Mouse (Mus musculus) hindbrain, postnatal 0 days (tissue): ENCODE results near the gene Fxyd5. TPM values are rescaled to one million over a fixed set of nuclear protein-coding genes. Genes with fewer than 3 reads are reported as not detected.

Source experiments
- ATAC-seq: fragments of 200-750 bp; cut with Nextera tagmentation; 2 replicates; pipeline ENCODE4 v1.8.0; 2017; ENCODE audit warnings: mild to moderate bottlenecking, moderate TSS enrichment, moderate library complexity
- DNase-seq: peaks from one replicate; pipeline ENCODE4 v3.0.0-alpha.2; 2015; ENCODE audit warnings: low spot score
- H3K27ac ChIP-seq: fragments of 300-500 bp; sonication (generic); 2 replicates; pipeline ENCODE4 v1.5.1; 2014; ENCODE audit warnings: mild to moderate bottlenecking
- H3K27me3 ChIP-seq: fragments of 300-500 bp; sonication (generic); 2 replicates; pipeline ENCODE4 v1.6.1; 2014; ENCODE audit warnings: low read length, mixed read lengths; ENCODE audit not compliant: insufficient read depth
- H3K36me3 ChIP-seq: fragments of 300-500 bp; sonication (generic); 2 replicates; pipeline ENCODE4 v1.6.1; 2014; ENCODE audit warnings: low read length, mixed read lengths; ENCODE audit not compliant: insufficient read depth
- H3K4me1 ChIP-seq: fragments of 300-500 bp; sonication (generic); 2 replicates; pipeline ENCODE4 v1.6.1; 2014; ENCODE audit warnings: antibody characterized with exemption, low read length, mixed read lengths; ENCODE audit not compliant: insufficient read depth
- H3K4me2 ChIP-seq: fragments of 300-500 bp; sonication (generic); 2 replicates; pipeline ENCODE4 v1.6.1; 2014; ENCODE audit warnings: low read depth, mild to moderate bottlenecking, low read length, moderate library complexity, mixed read lengths
- H3K4me3 ChIP-seq: fragments of 300-500 bp; sonication (generic); 2 replicates; pipeline ENCODE4 v1.5.1; 2014; ENCODE audit warnings: low read length
- H3K9ac ChIP-seq: fragments of 300-500 bp; sonication (generic); replicated peaks from 2 replicates; pipeline ENCODE4 v1.6.1; 2014; ENCODE audit warnings: mild to moderate bottlenecking, low read length, moderate library complexity, mixed read lengths
- H3K9me3 ChIP-seq: fragments of 300-500 bp; sonication (generic); 2 replicates; pipeline ENCODE4 v1.6.1; 2016; ENCODE audit warnings: low read length, mixed read lengths
- CTCF ChIP-seq: IDR thresholded peaks from 2 replicates; pipeline ENCODE4 v1.5.1; 2016; ENCODE audit warnings: antibody characterized with exemption, control low read depth, low read depth
- WGBS: fragments of 180-500 bp; shearing (Covaris S2); extraction: QIAGEN DNeasy Blood & Tissue Kit; methylation state at CpG from one replicate; pipeline ENCODE4 v1.1.7; 2014; 5-methylcytosine and 5-hydroxymethylcytosine counted together
- polyA plus RNA-seq: library from polyadenylated mRNA; unstranded; fragments of >200 nt; fragmentation: Nextera tagmentation; extraction: Ambion mirVana; gene quantifications from 2 replicates; pipeline ENCODE4 v1.2.1, GENCODE M21; 2015
- total RNA-seq: library from RNA; depleted of rRNA; stranded (reverse); fragments of >200 nt; gene quantifications from 2 replicates; pipeline ENCODE4 v1.2.3, GENCODE M21; 2014

Gene Fxyd5
- total and polyA plus RNA-seq, 2 experiments from 2014 or later = 22.1 to 35.3 TPM

- DNase-seq (no peak), ATAC-seq (no peak)
- H3K27ac ChIP-seq = no peak within 1 kb of the TSS
- H3K4me2 ChIP-seq = no peak within 1 kb of the TSS
- H3K4me3 ChIP-seq = no peak within 1 kb of the TSS
- no peaks in the 10 kb centered on the region for H3K9me3 ChIP-seq
- no peaks in the 10 kb centered on the region for H3K36me3 ChIP-seq
- H3K9ac ChIP-seq = no peak within 1 kb of the TSS
- TF ChIP-seq CTCF = no peak
- no peaks in the 10 kb centered on the region for H3K27me3 ChIP-seq
- no peaks in the 10 kb centered on the region for H3K4me1 ChIP-seq
- WGBS = 66% methylated on average over 5 of the region's 5 CpGs
These were observed 34.2 kb upstream of the Fxyd5 start, which contains the start of gene Fxyd3 for GRCm38 (mm10) chr7:31076492-31076891. TSS of gene Fxyd3 (minus strand) at chr7:31076704.

GRCm38 (mm10) chr7:31074713-31075069 is 32.4 kb upstream of the Fxyd5 start:
- ATAC-seq (no peak), DNase-seq (no peak)
- no peaks in the 10 kb centered on the region for H3K4me1 ChIP-seq
- H3K27ac ChIP-seq = no peak overlapping the region
- H3K27me3 ChIP-seq = no peaks in the 10 kb centered on the region
- no peaks in the 10 kb centered on the region for H3K36me3 ChIP-seq
- no peaks in the 10 kb centered on the region for H3K9me3 ChIP-seq
- TF ChIP-seq CTCF = no peak
- H3K9ac ChIP-seq = no peak overlapping the region
- no peak overlapping the region for H3K4me3 ChIP-seq
- H3K4me2 ChIP-seq = no peak overlapping the region
- WGBS = 58% methylated on average over 5 of the region's 5 CpGs

- Histone ChIP-seq H3K4me1 (no peaks in the 10 kb centered on the region), H3K36me3 (no peaks in the 10 kb centered on the region), H3K27me3 (no peaks in the 10 kb centered on the region), H3K9ac (no peak overlapping the region), H3K4me3 (no peak overlapping the region), H3K4me2 (no peak overlapping the region), H3K27ac (no peak overlapping the region), H3K9me3 (no peaks in the 10 kb centered on the region)
- DNase-seq = no peak
- 53% methylated on average over 7 of the region's 7 CpGs for WGBS
- no peak for TF ChIP-seq CTCF
- ATAC-seq = no peak
These were observed 31.9 kb upstream of the Fxyd5 start for GRCm38 (mm10) chr7:31074061-31074712.

- no peak for ATAC-seq
- no peak overlapping the region for H3K4me2 ChIP-seq
- no peak overlapping the region for H3K9ac ChIP-seq
- H3K27ac ChIP-seq = no peak overlapping the region
- TF ChIP-seq CTCF = no peak
- H3K9me3 ChIP-seq = no peaks in the 10 kb centered on the region
- no peak for DNase-seq
- no peaks in the 10 kb centered on the region for H3K36me3 ChIP-seq
- no peaks in the 10 kb centered on the region for H3K27me3 ChIP-seq
- no peak overlapping the region for H3K4me3 ChIP-seq
- H3K4me1 ChIP-seq = no peaks in the 10 kb centered on the region
These were observed 31.3 kb upstream of the Fxyd5 start for GRCm38 (mm10) chr7:31073546-31073945.

GRCm38 (mm10) chr7:31072326-31072725 is 30.0 kb upstream of the Fxyd5 start:
- Histone ChIP-seq H3K27me3 (no peaks in the 10 kb centered on the region), H3K4me2 (no peak overlapping the region), H3K4me3 (no peak overlapping the region), H3K27ac (no peak overlapping the region), H3K36me3 (no peaks in the 10 kb centered on the region), H3K9me3 (no peaks in the 10 kb centered on the region), H3K4me1 (no peaks in the 10 kb centered on the region), H3K9ac (no peak overlapping the region)
- no peak for ATAC-seq
- WGBS = 46% methylated on average over 9 of the region's 9 CpGs
- no peak for TF ChIP-seq CTCF
- no peak for DNase-seq

GRCm38 (mm10) chr7:31070324-31070723 is 28.0 kb upstream of the Fxyd5 start:
- ATAC-seq (no peak), DNase-seq (no peak)
- H3K9ac ChIP-seq = no peak overlapping the region
- no peak overlapping the region for H3K4me3 ChIP-seq
- no peak for TF ChIP-seq CTCF
- H3K27me3 ChIP-seq = no peaks in the 10 kb centered on the region
- H3K4me2 ChIP-seq = no peak overlapping the region
- H3K36me3 ChIP-seq = no peaks in the 10 kb centered on the region
- 70% methylated on average over 6 of the region's 6 CpGs for WGBS
- no peak overlapping the region for H3K27ac ChIP-seq
- H3K9me3 ChIP-seq = no peaks in the 10 kb centered on the region
- no peaks in the 10 kb centered on the region for H3K4me1 ChIP-seq

- ATAC-seq (no peak), DNase-seq (no peak)
- no peak overlapping the region for H3K4me2 ChIP-seq
- H3K4me3 ChIP-seq = no peak overlapping the region
- no peak overlapping the region for H3K9ac ChIP-seq
- no peak overlapping the region for H3K27ac ChIP-seq
- 87% methylated on average over 14 of the region's 14 CpGs for WGBS
- no peaks in the 10 kb centered on the region for H3K4me1 ChIP-seq
- no peaks in the 10 kb centered on the region for H3K36me3 ChIP-seq
- H3K27me3 ChIP-seq = no peaks in the 10 kb centered on the region
- TF ChIP-seq CTCF = no peak
- H3K9me3 ChIP-seq = no peaks in the 10 kb centered on the region
These were observed 27.2 kb upstream of the Fxyd5 start for GRCm38 (mm10) chr7:31069491-31069890.
